ENCODE assay signal across 7 mouse cellular contexts in genomic region chr10:85183619-85184018, GRCm38 (mm10). TPM values are rescaled to one million over a fixed set of nuclear protein-coding genes. Genes with fewer than 3 reads are reported as not detected.
DNase-seq lines count a peak whose midpoint lies in the region; ATAC-seq and TF ChIP-seq lines count a peak whose summit lies in the region.

No protein-coding gene starts in this region.

- H3K9me3 ChIP-seq in E14TG2a.4 (ENCODE audit: low read length) = no peaks in the 10 kb centered on the region
- no peaks in the 10 kb centered on the region for H3K9me3 ChIP-seq in embryonic facial prominence, embryonic 13.5 days

- H3K4me2 ChIP-seq in embryonic facial prominence, embryonic 13.5 days = peak overlapping the region; percentile 97

- DNase-seq in adrenal gland, postnatal 14 days = peak; percentile 39
- peak; percentile 19 to 46 for DNase-seq in heart, postnatal 36 days
- peak; percentile 57 for DNase-seq in large intestine, adult 2 months (ENCODE audit: low read depth, low spot score)
- DNase-seq in lung, postnatal 10 days = peak; percentile 54
- peak; percentile 8 for DNase-seq in ovary, postnatal 36 days (ENCODE audit: low spot score)

- no peak overlapping the region; the same call in 1 of the 2 replicates for H3K27ac ChIP-seq in embryonic facial prominence, embryonic 13.5 days

- 2% methylated on average over 11 of the region's 11 CpGs for WGBS in embryonic facial prominence, embryonic 13.5 days
- WGBS in large intestine, adult 2 months = under 1% methylated on average over 11 of the region's 11 CpGs

- H3K36me3 ChIP-seq in E14TG2a.4 (ENCODE audit: insufficient read depth, low read length) = peaks cover 13% of the 10 kb centered on the region
- no peaks in the 10 kb centered on the region for H3K36me3 ChIP-seq in embryonic facial prominence, embryonic 13.5 days

- intact Hi-C loops in heart, postnatal 36 days (cut with DNase I) = loop anchor here (2.0 kb wide), 1 partner anchor 79 kb away; no protein-coding TSS in a partner anchor

- peak; percentile 82 for TF ChIP-seq CTCF in E14TG2a.4 (conservative IDR thresholded peaks at IDR 0.05; ENCODE audit: low read length)

- H3K4me3 ChIP-seq in E14TG2a.4 (replicated peaks; ENCODE audit: low read length) = peak overlapping the region; percentile 93
- H3K4me3 ChIP-seq in embryonic facial prominence, embryonic 13.5 days = peak overlapping the region; percentile 88

- H3K4me1 ChIP-seq in E14TG2a.4 (replicated peaks; ENCODE audit: low read depth, low read length) = peaks cover 22% of the 10 kb centered on the region
- peaks cover 10% of the 10 kb centered on the region for H3K4me1 ChIP-seq in embryonic facial prominence, embryonic 13.5 days

- ATAC-seq in embryonic facial prominence, embryonic 13.5 days (ENCODE audit: insufficient number of reproducible peaks, insufficient read depth, low FRiP score, low TSS enrichment, low read depth) = no peak

- H3K9ac ChIP-seq in embryonic facial prominence, embryonic 13.5 days = peak overlapping the region; percentile 64

- H3K27me3 ChIP-seq in E14TG2a.4 (ENCODE audit: insufficient read depth, low read length) = peaks cover 15% of the 10 kb centered on the region
- no peaks in the 10 kb centered on the region for H3K27me3 ChIP-seq in embryonic facial prominence, embryonic 13.5 days

RNA-seq across cellular contexts. Expression of gene Cry1, which starts 1.2 kb away (rescaled TPM):
- 17.4 and 23.4 TPM in 2 replicates for total RNA-seq in adrenal gland, postnatal 14 days (2021)
- polyA plus RNA-seq in embryonic facial prominence, embryonic 13.5 days (2015; fragmentation: Nextera tagmentation; extraction: Ambion mirVana) = 33.9 and 34.5 TPM in 2 replicates
- total RNA-seq in heart, postnatal 36 days (2021) = 10 to 100 TPM in 1 of 2 experiments, 1 to 10 TPM in 1; 9.0 to 11.3 TPM
- polyA plus RNA-seq in large intestine, adult 2 months (2012; rRNA removed) = 6.2 and 6.3 TPM in 2 replicates

RNA-seq across cellular contexts. Expression of gene Mterf2, which starts 55.8 kb away (rescaled TPM):
- 8.3 and 9.1 TPM in 2 replicates for total RNA-seq in adrenal gland, postnatal 14 days (2021)
- polyA plus RNA-seq in embryonic facial prominence, embryonic 13.5 days (2015; fragmentation: Nextera tagmentation; extraction: Ambion mirVana) = 22.7 and 23.5 TPM in 2 replicates
- 10 to 100 TPM; 19.1 to 20.6 TPM for total RNA-seq in heart, postnatal 36 days (2021)
- polyA plus RNA-seq in large intestine, adult 2 months (2012; rRNA removed) = 2.2 and 4.6 TPM in 2 replicates
